Mouse (Mus musculus) retina, postnatal 1 day (tissue): Measurements from ENCODE around the gene Atcay.
"Not testable (repeated sequence)": the region's sequence is repeated elsewhere in the genome, so short reads cannot be mapped to it uniquely, and the experiment has no call there.

Experiments
- DNase-seq: peaks from one replicate; pipeline ENCODE4 v3.0.0-alpha.2; 2012

The Atcay gene

GRCm38 (mm10) chr10:81240876-81241275 lies 10.2 kb upstream of the Atcay start:
- DNase-seq: peak; percentile 81

- no peak for DNase-seq
Measured at GRCm38 (mm10) chr10:81238618-81239017, 8.0 kb upstream of the Atcay start.

- DNase-seq: no peak
Measured at GRCm38 (mm10) chr10:81236471-81237268, 6.0 kb upstream of the Atcay start.

GRCm38 (mm10) chr10:81234206-81234605 lies 3.6 kb upstream of the Atcay start:
- DNase-seq: no peak

GRCm38 (mm10) chr10:81233226-81233585 lies 2.6 kb upstream of the Atcay start:
- DNase-seq: no peak

- DNase-seq: peak; percentile 89
Measured at GRCm38 (mm10) chr10:81232580-81233225, 2.1 kb upstream of the Atcay start, which contains the start of gene Zfr2. TSS of gene Zfr2 (plus strand) at chr10:81233155.

- DNase-seq: no peak
Measured at GRCm38 (mm10) chr10:81231436-81231835, 803 bp upstream of the Atcay start.

- DNase-seq: no peak
Measured at GRCm38 (mm10) chr10:81229735-81230437, 747 bp downstream of the Atcay start.

- not testable (repeated sequence) for DNase-seq
Measured at GRCm38 (mm10) chr10:81223731-81224130, 6.9 kb downstream of the Atcay start.

GRCm38 (mm10) chr10:81221402-81222015 lies 9.1 kb downstream of the Atcay start:
- DNase-seq: no peak

- DNase-seq: peak; percentile 70
Measured at GRCm38 (mm10) chr10:81217964-81218363, 12.7 kb downstream of the Atcay start.

GRCm38 (mm10) chr10:81217267-81217666 lies 13.4 kb downstream of the Atcay start:
- DNase-seq: peak; percentile 35

GRCm38 (mm10) chr10:81216810-81217209 lies 13.8 kb downstream of the Atcay start:
- DNase-seq: no peak

- no peak for DNase-seq
Measured at GRCm38 (mm10) chr10:81216260-81216659, 14.4 kb downstream of the Atcay start.

GRCm38 (mm10) chr10:81210154-81210553 lies 20.5 kb downstream of the Atcay start:
- no peak for DNase-seq

GRCm38 (mm10) chr10:81204137-81204536 lies 26.5 kb downstream of the Atcay start:
- DNase-seq: no peak

- DNase-seq: no peak
Measured at GRCm38 (mm10) chr10:81202978-81203720, 27.5 kb downstream of the Atcay start.

- no peak for DNase-seq
Measured at GRCm38 (mm10) chr10:81201807-81202758, 28.6 kb downstream of the Atcay start, which contains the start of gene Nmrk2. TSS of gene Nmrk2 (minus strand) at chr10:81202051.

- DNase-seq: no peak
Measured at GRCm38 (mm10) chr10:81200605-81201287, 29.9 kb downstream of the Atcay start.

- no peak for DNase-seq
Measured at GRCm38 (mm10) chr10:81200141-81200540, 30.5 kb downstream of the Atcay start.

- DNase-seq: no peak
Measured at GRCm38 (mm10) chr10:81198990-81199389, 31.6 kb downstream of the Atcay start.
